Mouse (Mus musculus) cortical plate, adult 2 months (tissue): ENCODE measurements around the gene Olfr177.

ENCODE experiments used
- CTCF ChIP-seq: fragments of 200-500 bp; IDR thresholded peaks from 2 replicates; pipeline ENCODE4 v1.5.1; 2011; ENCODE audit warnings: mild to moderate bottlenecking, control low read depth, low read length; ENCODE audit not compliant: insufficient read depth; ENCODE audit errors: extremely low read depth
- POLR2A ChIP-seq: fragments of 200-500 bp; IDR thresholded peaks from 2 replicates; pipeline ENCODE4 v1.6.1; 2011; ENCODE audit warnings: mild to moderate bottlenecking, low read length, control low read depth; ENCODE audit not compliant: insufficient read depth; ENCODE audit errors: extremely low read depth

- TF ChIP-seq CTCF (no peak), POLR2A (no peak)
These were observed 47.7 kb downstream of the Olfr177 start, which contains the start of gene Olfr175-ps1 for GRCm38 (mm10) chr16:58826732-58827319.
